Mouse (Mus musculus) embryonic fibroblast, embryonic 13.5 days (primary cell): Measurements from ENCODE around the gene Ptpre.

Experiments
- CTCF ChIP-seq: IDR thresholded peaks from 2 replicates; pipeline ENCODE4 v1.5.1; 2011; ENCODE audit warnings: mild to moderate bottlenecking, control low read depth, low read length, moderate library complexity, borderline replicate concordance; ENCODE audit not compliant: insufficient read depth
- POLR2A ChIP-seq: IDR thresholded peaks from 2 replicates; pipeline ENCODE4 v1.6.1; 2011; ENCODE audit warnings: low read depth, mild to moderate bottlenecking, control low read depth, low read length, moderate library complexity

GRCm38 (mm10) chr7:135526574-135527152 is 10.6 kb upstream of the Ptpre start:
- TF ChIP-seq POLR2A: no peak
- no peak for TF ChIP-seq CTCF
